Mouse (Mus musculus) adrenal gland, postnatal 10 days (tissue): ENCODE results near the gene Slc23a2. TPM values are rescaled to one million over a fixed set of nuclear protein-coding genes. Genes with fewer than 3 reads are reported as not detected.
A peak's percentile ranks its signal among the peaks of the same experiment; 100 is the strongest.

Experiments
- DNase-seq: peaks from one replicate; pipeline ENCODE4 v3.0.0; 2021; ENCODE audit warnings: mixed read lengths
- long read RNA-seq, 2 experiments: library from polyadenylated mRNA; stranded (forward); transcript quantifications; one replicate each; pipeline ENCODE4 v2.0.0; 2021
- total RNA-seq, 2 experiments: library from RNA; stranded (reverse); gene quantifications; 2 replicates each; pipeline ENCODE4 v1.2.3; 2021

The Slc23a2 gene
- total RNA-seq = 10 to 100 TPM; 36.6 to 66.0 TPM
- long read RNA-seq, experiment 1, partial matches to known transcripts = 0 of 12 reads
- long read RNA-seq, experiment 1, other reads (novel, unspliced or antisense) = 12 of 12 reads
- long read RNA-seq, experiment 2, full-length matches to known transcripts = 1 of 6 reads
- long read RNA-seq, experiment 2, partial matches to known transcripts = 1 of 6 reads
- long read RNA-seq, experiment 2, other reads (novel, unspliced or antisense) = 4 of 6 reads

DNA sequence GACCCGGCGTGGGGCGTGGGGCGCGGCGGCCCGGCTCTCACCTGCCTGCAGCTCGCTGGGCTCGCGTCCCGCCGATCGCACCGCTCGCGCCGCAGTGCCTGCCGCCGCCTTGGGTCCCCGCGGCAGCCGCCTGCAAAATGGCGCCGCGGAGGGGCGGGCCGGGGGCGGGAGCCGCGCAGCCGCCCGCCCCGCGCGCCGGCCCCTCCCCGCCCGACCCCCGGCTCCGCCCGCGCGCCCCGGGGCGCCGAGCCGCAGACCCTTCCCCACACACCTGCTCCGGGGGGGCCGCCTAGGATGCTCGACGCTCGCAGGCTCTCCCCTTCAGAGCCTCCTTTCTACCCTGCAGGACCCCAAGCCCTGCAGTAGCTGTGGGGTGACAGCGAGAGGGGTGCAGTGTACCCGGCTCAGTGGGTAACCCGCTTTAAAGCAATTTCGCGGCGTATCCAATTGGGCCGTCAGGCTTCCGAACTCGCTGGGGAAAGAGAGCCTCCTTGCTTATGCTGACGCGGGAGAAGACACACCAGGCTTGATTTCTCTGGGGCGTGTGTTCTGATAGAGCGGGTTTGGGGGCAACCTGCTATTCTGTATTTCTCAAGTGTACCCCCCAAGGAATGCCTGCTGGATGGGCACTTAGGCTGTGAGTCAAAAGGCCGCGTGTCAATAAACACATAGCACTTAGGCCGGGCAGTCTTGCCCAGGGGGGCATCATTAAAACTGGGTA lies at the start of gene Slc23a2:
Gene Slc23a2 (minus strand): TSS at position 138 of the 721 bp plus-strand sequence.
- peak; percentile 79 for DNase-seq

DNA sequence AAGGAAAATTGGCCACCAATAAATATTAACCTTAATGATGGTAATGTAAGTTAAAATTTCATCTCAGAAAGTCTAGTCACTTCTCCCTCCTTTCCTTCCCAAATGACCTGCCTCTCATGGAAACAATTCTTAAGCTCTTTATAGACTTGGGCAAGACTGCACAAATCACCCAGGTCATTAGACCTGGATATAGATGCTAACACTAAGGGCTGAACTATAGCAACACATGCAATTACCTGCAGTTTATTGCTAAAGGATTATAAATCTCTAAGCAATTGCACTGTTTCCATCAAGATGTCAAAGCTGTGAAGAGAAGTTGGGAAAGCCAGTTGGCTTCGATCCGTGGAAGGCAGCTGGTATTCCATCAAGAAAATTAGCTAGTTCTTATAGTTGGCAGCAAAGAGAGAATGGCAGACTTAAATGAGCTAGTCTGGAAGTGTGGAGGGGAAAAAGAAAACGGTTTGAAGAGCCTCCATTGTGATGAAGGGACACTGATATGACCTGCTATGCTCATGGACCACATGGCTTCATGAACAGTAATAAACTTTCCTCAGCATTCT lies 45.8 kb upstream of the Slc23a2 start:
- no peak for DNase-seq

DNA sequence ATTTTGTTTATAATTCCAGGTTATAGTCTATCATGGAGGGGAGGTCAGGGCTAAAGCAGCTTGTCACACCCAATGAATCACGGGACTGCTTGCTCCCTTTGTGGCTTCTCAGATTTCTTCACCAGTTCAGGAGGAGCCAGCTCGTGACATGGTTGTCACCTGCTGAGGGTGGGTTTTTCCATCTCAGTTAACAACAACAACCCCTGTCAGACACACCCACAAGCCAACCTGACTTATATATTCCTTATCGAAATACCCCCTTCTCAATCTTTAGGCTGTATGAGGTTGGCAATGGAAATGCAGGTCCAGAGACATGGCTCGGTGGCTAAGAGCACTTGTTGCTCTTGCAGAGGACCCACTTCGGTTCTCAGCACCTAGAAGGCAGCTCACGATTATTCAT lies 39.0 kb upstream of the Slc23a2 start:
- DNase-seq = no peak

DNA sequence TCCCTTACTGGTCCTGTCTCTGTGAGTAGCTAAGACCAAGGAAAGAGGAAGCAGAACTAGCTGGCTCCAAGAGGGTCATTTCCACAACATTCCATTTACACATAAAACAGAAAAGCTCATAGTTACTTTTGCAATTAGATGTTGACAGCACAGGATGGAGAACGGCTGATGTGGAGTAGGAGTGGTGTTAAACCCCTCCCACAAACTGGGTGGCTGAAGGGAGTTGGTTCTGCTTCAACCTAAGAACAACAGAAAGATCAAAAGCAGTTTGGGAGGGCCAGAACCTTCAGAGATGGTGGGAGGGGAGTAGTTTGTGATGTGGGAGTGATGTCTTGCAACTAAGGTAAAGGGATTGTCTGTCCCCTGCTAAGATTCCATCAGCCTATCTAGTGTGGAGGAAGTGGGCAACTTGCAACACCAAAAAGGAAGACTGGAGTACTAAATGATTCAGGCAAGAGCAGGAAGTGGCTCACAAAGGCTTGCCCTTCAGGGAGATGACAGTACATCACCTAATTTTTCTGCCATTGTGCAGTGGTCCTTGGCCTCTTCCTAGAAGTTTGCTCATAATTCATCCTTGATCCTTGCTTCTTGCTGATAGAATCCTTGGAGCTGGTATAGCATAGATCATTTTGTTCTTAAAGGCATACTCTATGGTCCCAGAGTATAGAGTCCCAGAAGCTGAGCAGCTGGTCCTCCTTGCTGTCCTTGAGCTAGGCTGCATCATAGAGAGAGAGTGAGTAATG lies 35.7 kb upstream of the Slc23a2 start:
- DNase-seq = peak; percentile 29

DNA sequence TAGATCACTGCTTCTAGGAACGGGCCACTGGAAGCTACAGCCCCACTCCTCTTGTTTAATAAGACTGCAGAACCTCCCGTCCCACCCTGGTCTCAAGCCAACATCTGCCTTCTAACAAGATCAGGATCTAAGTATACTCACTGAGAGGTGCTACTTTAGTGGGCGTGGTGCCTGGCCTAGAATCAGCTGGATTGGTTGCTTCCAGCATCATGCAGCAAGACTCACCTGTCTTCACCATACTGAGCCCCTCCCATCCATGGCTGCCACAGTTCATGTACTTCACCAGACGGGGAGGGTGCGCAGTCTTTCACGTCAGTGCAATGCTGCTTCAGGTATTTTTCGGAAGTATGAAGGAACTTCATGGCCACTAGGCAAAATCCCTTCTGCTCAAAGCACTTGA lies 34.5 kb upstream of the Slc23a2 start:
- no peak for DNase-seq

DNA sequence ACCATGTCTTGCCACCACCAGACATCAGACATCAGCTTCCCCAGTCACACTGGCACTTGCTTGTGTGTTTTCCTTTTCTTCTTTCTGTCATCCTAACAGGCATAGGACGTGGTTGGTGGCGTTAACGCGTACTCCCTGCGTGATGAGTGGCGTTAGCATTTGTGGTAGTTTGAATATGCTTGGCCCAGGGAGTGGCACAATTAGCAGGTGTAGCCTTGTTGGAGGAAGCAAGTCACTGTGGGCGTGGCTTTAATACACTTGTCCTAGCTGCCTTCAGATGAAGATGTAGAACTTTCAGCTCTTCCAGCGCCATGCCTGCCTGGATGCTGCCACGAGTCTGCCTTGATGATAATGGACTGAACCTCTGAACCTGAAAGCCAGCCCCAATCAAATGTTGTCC lies 32.5 kb upstream of the Slc23a2 start:
- DNase-seq = no peak

DNA sequence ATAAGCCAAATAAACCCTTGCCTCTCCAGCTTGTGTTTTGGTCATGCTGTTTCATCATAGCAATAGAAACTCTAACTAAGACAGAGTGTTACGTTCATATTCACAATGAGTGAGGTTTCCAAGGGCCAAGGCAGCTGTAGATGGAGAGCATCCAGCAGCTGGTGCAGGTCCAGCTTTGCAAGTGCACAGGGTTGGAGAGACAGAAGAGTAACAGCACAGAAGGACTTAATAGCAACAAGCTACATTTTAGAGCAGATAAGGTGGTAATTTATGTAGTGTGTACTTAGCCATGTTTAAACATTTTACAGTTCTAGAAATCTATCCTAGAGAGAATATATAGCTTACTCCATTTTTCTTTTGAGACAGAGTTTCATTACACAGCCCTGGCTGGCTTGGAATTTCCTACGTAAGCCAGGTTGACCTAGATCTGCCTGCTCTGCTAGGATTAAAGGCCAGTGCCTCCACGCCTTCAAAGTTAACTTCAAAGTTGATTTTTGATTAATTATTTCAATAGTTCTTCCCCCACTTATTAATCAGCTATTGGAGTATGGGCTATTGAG lies 31.5 kb upstream of the Slc23a2 start:
- DNase-seq = peak; percentile 54

DNA sequence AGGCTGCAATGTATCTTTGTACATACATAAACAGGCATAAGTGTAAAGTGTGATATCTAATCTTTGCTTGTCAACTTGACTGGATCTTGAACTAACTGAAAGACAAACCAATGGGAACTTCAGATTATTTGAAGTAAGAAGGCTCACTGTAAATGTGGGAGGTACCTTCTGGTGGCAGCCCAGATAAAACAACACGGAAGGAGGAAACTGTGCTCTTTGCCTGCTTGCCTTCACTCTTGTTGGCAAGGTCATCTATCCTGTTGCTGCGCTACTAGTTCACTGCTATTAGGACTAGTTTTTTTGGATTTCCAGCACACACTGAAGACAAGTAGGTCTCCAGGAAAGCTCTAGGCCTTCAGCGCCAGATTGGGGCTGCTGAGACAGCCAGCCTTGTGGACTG lies 29.1 kb upstream of the Slc23a2 start:
- no peak for DNase-seq

DNA sequence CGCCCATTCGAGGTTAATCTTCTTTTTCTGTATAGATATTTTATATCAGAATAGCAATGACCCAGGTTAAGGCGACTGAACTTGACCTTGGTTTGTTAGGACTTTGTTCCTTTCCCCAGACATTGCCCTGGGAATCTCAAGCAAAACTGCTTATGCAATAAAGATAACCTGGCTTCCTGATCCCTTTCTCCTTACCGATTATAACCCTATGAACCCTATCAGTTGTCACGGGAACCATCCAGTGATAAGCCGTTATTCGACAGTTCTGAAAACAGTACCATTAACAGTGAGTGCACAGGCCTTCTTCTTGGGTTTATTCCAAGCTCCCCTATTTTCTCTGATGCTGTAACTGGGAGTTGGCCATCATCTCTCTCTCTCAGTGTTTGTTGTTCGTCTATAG lies 27.0 kb upstream of the Slc23a2 start:
- no peak for DNase-seq

DNA sequence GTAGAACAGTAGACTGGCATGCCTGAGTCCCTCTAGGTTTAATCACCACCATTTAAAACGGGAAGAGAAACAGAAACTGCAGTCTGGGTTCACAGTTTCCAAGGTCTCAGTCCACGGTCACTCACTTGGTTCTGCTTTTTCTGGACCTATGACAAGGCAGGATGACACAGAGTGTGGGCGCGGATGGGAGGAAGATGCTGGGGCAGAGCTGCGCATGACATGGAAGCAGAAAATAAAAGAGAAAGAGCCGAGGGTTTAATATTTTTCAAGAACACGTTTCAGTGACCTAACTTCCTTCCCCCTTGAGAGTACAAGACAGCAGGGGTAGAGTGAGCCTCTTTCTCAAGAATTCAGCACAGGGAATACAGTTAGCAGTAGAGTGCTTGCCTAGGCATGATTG lies 24.2 kb upstream of the Slc23a2 start:
- DNase-seq = peak; percentile 19

DNA sequence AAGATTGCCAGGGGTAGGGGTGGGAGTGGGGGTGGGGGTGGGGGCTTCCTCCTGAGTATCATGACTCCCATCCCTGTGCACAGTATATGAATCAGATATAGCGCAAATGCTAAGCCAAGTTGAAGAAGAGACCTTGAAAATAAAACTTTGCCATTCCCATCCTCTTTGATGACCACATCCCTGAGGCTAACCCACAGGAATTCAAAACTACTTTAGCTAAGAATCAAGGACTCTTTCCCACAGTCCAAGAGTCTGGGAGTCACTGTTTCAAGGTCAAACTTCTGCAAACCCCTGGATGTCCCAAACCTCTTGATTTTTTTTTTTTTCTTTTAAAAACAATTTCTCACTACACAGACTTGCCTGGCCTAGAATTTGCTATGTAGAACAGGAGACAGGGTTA lies 18.7 kb upstream of the Slc23a2 start:
- no peak for DNase-seq

DNA sequence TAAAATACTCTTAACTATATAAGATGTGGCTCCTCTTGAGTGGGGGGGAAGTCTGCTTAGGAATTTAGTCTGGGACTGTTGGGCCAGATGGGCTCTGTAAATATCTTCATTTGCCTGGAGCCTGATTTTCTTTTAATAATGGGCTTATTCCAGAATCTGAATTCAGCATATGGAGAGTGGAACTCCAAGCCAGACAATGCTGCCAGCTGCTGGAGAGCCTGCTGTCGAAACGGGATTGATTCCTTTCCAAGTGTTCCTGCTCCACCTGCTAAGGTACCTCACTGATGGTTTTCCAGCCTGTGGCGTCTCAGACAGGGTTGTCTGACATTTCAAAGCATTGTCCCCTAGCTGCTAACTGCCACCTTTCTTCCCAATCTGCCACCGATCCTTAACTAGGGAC lies 12.6 kb upstream of the Slc23a2 start:
- DNase-seq = no peak

DNA sequence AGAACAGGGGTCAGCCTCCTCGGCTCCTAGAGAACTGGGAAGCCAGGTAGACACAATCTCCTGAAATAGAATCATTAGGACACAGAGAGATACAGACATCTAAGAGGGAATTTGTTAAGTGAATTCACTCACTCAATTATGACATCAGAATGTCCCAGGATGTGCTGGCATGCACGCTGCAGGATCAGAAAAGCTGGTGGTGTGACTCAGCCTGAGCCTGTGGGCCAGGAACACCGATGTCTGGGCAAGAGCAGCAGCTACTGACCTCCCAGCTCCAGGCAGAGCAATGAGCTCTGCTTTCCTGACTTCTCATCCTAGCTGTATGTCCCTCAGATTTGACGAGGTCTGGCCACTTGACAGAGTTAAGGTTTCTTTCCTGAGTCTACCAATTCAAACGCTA lies 7.8 kb upstream of the Slc23a2 start:
- peak; percentile 37 for DNase-seq

DNA sequence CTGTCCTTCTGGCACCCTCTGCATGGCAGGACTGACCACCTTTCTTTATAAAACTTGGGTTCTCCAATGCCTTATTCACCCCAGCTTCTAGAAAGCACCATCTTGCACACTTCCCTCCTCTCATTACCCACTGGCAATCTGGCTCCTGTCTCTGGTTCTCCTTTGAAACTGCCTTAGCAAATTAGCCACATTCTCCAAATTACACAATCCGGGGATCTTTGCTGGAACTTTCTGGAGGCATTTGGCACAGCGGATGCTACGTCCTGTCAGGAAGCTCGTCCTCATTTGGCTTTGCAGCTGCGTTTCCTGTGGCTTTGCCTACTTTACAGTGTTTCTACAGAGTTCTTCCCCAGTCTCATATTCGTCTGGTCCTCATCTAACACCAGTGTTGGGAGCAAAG lies 6.7 kb upstream of the Slc23a2 start:
- DNase-seq = no peak

DNA sequence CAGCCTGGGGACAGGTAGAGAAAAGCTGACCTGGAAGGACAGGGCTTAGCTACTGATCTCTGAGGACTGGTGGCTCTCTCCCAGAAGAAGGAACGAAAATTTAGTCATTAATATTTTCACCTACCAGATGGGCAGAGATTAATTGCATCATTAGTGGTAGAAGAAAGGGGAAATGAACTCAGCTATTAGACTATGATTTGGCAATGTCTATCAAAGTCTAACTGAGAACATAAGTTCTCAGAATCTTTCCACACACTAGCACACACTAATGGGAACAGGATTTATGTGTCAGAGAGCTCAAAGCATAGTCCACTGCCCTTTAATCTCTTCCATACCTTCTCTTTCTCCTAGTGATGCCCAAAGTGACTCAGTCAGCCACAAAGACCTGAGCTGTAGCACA lies 6.0 kb upstream of the Slc23a2 start:
- no peak for DNase-seq

DNA sequence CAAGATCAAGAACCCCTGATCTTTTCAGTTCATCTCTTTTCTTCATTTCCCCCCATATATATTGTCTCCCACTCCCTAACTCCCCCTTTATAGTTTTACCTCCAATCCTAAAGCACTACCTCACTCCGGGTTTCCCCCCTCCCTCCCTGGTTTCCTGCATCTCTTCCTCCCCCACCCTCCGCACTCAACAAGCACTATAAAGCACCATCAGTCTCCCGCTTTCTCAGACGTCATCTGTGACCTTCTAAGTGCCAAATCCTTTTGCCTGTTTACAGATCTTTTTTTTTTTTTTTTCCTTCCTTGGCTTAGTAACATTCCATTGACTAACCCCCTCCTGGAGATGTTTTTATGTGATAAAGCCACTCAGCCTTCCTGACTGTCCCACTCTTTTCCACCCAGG lies 1.6 kb upstream of the Slc23a2 start:
- DNase-seq = peak; percentile 41

DNA sequence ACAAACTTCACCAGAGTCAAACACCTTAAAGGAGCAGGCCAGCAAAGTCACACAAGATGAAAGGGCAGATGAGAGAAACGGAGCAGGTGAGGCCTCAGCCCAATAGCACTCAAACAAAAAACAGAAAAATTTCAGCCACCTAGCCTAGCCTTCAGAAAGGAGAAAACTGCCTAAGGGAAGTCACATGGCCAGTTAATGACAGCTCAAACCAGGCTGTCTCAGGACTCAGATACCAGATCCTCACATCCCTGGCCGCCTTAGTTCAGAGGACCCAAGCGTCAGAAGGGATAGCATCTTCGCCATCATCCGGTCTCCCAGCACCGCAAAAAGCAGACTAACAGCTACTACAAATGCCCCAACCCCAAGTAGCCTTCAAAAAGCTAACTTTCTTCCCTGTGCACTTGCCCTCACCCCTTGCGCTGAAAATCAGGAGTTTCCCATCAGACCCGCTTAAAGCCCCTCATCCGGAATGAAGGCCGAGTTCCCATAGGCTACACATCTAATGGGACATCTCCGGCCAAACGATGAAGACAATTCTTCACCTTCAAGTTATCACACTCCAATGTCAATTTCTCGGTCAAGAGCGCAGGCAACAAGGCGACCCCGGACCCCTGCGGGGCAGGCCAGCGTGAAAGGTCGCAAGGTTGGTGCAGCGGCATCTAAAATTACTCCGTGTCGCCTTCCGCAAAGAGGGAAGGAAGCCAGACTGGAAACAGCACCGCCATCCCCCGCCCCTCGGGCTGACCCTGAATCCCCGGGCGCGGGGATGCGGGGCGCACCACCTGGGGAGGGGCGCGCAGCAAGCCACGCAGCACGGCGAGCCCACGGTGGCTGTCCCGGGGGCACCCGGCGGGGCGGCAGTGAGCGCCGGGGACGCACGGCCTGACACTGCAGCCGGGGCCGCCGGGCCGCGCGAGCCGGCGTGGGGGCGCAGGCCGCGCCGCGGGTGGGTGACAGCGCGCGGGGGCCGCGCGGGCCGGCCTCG lies 673 bp downstream of the Slc23a2 start:
- DNase-seq = peak; percentile 26

DNA sequence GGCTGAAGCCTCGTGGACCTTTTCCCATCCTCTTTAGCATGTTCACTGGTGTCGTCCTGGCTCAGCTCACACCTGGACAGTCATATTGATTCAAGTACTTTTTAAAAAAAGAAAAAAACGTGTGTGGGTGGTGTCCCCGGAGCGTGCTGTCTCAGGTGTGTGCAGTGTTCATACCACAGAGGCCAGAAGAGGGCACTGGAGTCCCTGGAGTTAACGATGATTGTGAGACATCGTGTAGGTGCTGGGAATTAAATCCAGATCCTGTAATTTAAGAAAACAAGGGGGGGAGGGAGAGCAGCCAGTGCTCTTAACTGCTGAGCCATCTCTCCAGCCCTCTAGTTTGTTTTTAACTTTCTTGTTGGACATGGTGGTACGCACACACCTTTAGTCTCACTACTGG lies 2.3 kb downstream of the Slc23a2 start:
- DNase-seq = no peak

DNA sequence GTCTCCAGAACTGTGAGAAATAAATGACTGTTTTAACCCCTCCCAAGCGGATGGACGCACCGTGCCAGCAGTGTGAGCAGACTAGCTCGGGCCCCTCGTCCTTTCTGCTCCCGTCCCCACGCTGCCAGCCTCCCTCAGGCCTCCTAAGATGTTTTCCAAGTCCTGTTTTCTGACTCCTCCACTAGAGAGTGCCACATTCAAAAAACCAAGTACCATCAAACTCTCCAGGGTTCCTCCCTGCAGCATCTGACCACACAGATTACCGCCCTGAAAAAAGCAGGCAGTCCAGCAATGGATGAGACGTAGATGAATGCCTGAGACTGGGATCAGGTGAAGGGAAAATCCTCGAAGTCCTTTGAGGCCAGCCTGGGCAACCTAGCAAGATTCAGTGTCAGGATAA lies 4.4 kb downstream of the Slc23a2 start:
- DNase-seq = peak; percentile 29

DNA sequence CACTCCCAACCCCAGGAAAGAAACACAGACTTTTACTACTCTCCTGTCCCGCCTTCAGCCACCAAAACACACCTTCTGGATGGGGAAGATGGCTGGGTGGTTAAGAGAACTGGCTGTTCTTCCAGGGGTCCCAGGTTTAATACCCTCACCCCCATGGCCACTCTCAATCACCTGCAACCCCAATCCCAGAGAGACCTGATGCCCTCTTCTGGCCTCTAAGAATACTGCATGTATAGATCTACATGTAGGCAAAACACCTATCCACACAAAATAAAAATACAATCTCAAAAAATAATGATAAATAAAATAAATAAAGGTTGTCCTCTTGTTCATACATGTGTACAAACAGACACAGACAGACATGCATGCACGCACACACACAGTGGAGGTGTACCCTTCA lies 5.8 kb downstream of the Slc23a2 start:
- DNase-seq = no peak

DNA sequence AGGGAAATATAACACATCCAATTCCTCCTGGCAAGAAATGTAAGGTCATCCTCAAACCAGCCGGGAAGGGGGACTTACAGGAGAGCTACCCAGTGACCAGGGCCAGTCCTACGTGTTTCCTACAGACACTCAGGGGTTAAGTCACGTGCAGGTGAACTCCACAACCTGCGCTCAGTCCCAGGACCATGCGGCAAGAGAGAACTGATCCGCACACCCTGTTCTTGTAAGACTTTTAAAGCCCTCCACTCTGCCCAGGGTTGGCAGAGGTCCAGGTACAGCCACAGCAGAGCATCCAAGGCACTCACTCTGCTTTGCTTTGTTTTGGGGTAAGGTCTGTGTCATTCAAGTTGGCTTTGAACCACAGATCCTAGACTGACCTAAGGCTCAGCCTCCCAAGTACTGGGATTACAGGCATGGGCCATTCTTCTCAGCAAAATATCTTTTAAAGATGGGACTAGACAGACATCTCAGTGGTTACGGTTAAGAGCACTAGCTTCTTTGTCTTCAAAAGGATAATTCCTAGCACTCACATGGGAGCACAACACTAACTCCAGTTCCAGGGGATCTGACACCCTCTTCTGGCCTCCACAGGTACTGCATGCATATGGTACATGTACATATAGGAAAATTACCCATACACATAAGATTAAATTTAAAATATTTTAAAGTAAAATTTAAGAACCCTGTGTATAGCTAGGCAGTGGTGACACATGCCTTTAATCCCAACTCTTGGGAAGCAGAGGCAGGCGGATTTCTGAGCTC lies 8.9 kb downstream of the Slc23a2 start:
- DNase-seq = peak; percentile 40
